Mouse (Mus musculus) adrenal gland, adult 2 months (tissue): Measurements from ENCODE around the gene Nop14. TPM values are rescaled to one million over a fixed set of nuclear protein-coding genes. Genes with fewer than 3 reads are reported as not detected.
"Not testable (repeated sequence)": the region's sequence is repeated elsewhere in the genome, so short reads cannot be mapped to it uniquely, and the experiment has no call there.

Experiments used
- DNase-seq: peaks from one replicate; pipeline ENCODE4 v3.0.0; 2021
- polyA plus RNA-seq: library from polyadenylated mRNA; depleted of rRNA; stranded (reverse); fragments of >200 nt; gene quantifications from 2 replicates; pipeline ENCODE4 v1.2.3, GENCODE M21; 2012; rRNA removed
- total RNA-seq, 2 experiments: library from RNA; stranded (reverse); gene quantifications; 2 replicates each; pipeline ENCODE4 v1.2.3; 2021

The Nop14 gene
- total and polyA plus RNA-seq, 3 experiments: 9.1 to 26.1 (median 21.3) TPM

- no peak for DNase-seq
These were observed 27.0 kb downstream of the Nop14 start for GRCm38 (mm10) chr5:34632996-34633395.

- DNase-seq: no peak
These were observed 50.0 kb downstream of the Nop14 start for GRCm38 (mm10) chr5:34609966-34610365.

DNA sequence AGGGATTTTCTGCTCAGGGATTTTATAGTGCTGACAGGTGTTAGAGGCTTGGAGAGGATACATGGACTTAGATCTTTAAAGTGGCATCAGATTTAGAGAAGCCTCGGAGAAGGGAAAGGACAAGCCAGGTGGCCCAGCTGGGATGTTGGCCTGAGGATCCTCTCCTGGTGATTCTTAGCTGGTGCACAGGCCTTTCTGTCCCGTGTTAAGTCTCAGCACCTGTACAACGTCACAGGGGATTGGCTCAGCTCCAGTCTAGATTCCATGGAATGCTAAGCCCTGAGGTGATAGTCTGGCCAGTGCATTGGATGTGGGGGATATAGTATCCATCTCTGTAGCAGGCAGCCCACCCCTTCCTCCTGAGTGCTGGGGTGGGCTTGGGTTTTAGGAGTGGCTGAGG, 51.7 kb downstream of the Nop14 start:
- DNase-seq: no peak

GRCm38 (mm10) chr5:34607100-34607880, 52.7 kb downstream of the Nop14 start:
- DNase-seq: no peak

GRCm38 (mm10) chr5:34604576-34604975, 55.4 kb downstream of the Nop14 start:
- DNase-seq: no peak

GRCm38 (mm10) chr5:34593202-34593727, 66.7 kb downstream of the Nop14 start:
- DNase-seq: no peak

DNA sequence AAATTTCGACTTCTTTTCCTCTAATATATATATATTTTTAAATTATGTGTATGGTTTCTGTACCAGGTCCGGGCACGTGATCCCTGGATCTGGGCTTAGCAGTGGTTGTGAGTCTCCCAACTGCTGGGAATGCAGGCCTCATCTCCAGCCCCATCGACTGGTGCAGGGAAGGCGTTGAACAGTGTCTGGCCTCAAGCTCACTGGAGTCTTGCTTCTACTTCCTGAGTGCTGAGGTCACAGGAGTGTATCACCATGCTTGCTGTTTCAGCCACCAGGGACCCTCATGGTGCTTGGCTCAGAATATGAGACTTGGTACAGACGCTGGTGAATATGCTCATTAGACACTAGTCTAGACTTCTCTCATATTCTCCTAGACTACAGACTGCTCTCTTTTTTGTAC, 67.3 kb downstream of the Nop14 start:
- DNase-seq: no peak

- DNase-seq: not testable (repeated sequence)
These were observed 67.7 kb downstream of the Nop14 start for GRCm38 (mm10) chr5:34592224-34592623.

DNA sequence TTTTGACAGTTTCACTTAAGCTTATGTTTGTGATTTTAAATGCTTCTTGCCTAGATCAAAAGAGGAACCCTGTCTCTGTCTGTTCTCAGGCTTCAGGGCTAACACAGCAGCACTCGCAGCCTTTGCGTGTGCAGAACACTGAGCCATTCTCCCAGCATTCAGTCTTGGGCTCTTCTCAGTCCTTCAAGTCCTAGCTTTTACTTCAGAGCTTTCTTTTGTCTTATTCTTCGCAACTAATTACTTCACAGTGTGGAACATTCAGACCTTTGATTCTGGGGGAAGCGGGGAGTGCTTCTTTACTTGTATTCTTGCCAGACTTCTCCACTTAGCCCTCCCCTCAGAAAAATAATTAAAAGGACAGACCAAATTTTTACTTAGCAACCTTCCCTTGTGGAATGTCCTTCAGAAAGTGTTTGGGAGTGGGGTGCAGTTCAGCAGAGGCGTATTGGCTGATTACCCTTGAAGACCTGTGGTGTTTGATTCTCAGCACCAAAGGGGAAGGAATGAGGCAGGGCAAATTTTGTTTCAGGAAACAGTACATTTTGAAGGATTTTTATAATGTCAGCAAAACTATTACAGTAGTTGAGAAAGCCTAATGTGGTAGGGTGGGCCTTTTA, 68.5 kb downstream of the Nop14 start:
- no peak for DNase-seq

GRCm38 (mm10) chr5:34590702-34591101, 69.2 kb downstream of the Nop14 start:
- DNase-seq: no peak

- DNase-seq: no peak
These were observed 69.9 kb downstream of the Nop14 start for GRCm38 (mm10) chr5:34590059-34590458.

Other genes starting within 250 kb of the Nop14 start
- 10 to 100 TPM; 12.8 to 14.8 TPM for gene Tnip2, start 146.2 kb downstream of the Nop14 start, total RNA-seq
- gene Tnip2, start 146.2 kb downstream of the Nop14 start, polyA plus RNA-seq: 55.1 and 55.3 TPM in 2 replicates
- gene Sh3bp2, start 134.3 kb downstream of the Nop14 start, total RNA-seq: 10 to 100 TPM; 15.5 to 31.7 TPM
- gene Sh3bp2, start 134.3 kb downstream of the Nop14 start, polyA plus RNA-seq: 14.7 and 15.9 TPM in 2 replicates
- 100 to 1,000 TPM; 160 to 168 TPM for gene Add1, start 86.5 kb downstream of the Nop14 start, total RNA-seq
- 123 and 134 TPM in 2 replicates for gene Add1, start 86.5 kb downstream of the Nop14 start, polyA plus RNA-seq
- gene Mfsd10, start 22.9 kb downstream of the Nop14 start, total RNA-seq: 10 to 100 TPM; 32.8 to 37.4 TPM
- 201 and 211 TPM in 2 replicates for gene Mfsd10, start 22.9 kb downstream of the Nop14 start, polyA plus RNA-seq
- 1 to 10 TPM; 2.5 to 2.8 TPM for gene Grk4, start 231 bp upstream of the Nop14 start, total RNA-seq
- 1.1 and 1.6 TPM in 2 replicates for gene Grk4, start 231 bp upstream of the Nop14 start, polyA plus RNA-seq
- 10 to 100 TPM; 25.6 to 36.4 TPM for gene Htt, start 101.6 kb upstream of the Nop14 start, total RNA-seq
- 8.8 and 12.1 TPM in 2 replicates for gene Htt, start 101.6 kb upstream of the Nop14 start, polyA plus RNA-seq
- 1 to 10 TPM in 1 of 2 experiments, under 1 TPM in 1; 0.45 to 2.6 TPM for gene Msantd1, start 247.9 kb upstream of the Nop14 start, total RNA-seq
- gene Msantd1, start 247.9 kb upstream of the Nop14 start, polyA plus RNA-seq: 3.6 and 4.0 TPM in 2 replicates